Mouse (Mus musculus): ENCODE measurements around the gene Hid1. TPM values are rescaled to one million over a fixed set of nuclear protein-coding genes. Genes with fewer than 3 reads are reported as not detected.
A peak's percentile ranks its signal among the peaks of the same experiment; 100 is the strongest.
"Not testable (repeated sequence)": the region's sequence is repeated elsewhere in the genome, so short reads cannot be mapped to it uniquely, and the experiment has no call there.

Hid1 gene
- polyA plus RNA-seq, 1 experiment: 102 TPM

- TF ChIP-seq CTCF (IDR thresholded peaks at IDR 0.05; ENCODE audit: extremely low read depth, insufficient read depth, low read length) (no peak), POLR2A (IDR thresholded peaks at IDR 0.05; ENCODE audit: extremely low read depth, insufficient read depth, low read length) (no peak)
- H3K27ac ChIP-seq (ENCODE audit: insufficient read depth, low read length): no peak overlapping the region
- no peaks in the 10 kb centered on the region for H3K4me1 ChIP-seq (ENCODE audit: control insufficient read depth, insufficient read depth, low read length)
- H3K4me3 ChIP-seq (ENCODE audit: insufficient read depth, low read length): no peak overlapping the region
These were observed 30.5 kb upstream of the Hid1 start for GRCm38 (mm10) chr11:115398085-115398484.

DNA sequence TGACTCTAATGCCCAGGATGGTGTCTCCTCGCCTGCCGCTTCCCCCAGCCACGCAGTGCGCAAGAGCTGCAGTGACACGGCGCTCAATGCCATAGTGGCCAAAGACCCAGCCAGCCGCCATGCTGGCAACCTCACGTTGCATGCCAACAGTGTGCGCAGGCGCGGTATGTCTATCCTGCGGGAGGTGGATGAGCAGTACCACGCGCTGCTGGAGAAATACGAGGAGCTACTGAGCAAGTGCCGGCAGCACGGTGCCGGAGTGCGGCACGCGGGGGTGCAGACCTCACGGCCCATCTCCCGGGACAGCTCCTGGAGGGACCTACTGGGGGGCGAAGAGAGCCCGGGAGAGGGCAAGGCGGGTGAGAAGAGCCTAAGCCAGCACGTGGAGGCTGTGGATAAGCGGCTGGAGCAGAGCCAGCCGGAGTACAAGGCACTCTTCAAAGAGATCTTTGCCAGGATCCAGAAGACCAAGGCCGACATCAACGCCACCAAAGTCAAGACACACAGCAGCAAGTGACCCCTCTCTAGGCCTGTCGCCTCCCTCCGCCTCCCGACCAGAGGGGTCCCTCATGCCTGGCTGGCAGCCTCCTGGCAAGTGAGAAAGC lies 26.3 kb upstream of the Hid1 start:
- no peak overlapping the region for H3K27ac ChIP-seq (ENCODE audit: insufficient read depth, low read length)
- TF ChIP-seq POLR2A (IDR thresholded peaks at IDR 0.05; ENCODE audit: extremely low read depth, insufficient read depth, low read length) (no peak), CTCF (IDR thresholded peaks at IDR 0.05; ENCODE audit: extremely low read depth, insufficient read depth, low read length) (no peak)
- no peaks in the 10 kb centered on the region for H3K4me1 ChIP-seq (ENCODE audit: control insufficient read depth, insufficient read depth, low read length)
- no peak overlapping the region for H3K4me3 ChIP-seq (ENCODE audit: insufficient read depth, low read length)

GRCm38 (mm10) chr11:115391358-115391757 lies 23.8 kb upstream of the Hid1 start:
- TF ChIP-seq POLR2A (IDR thresholded peaks at IDR 0.05; ENCODE audit: extremely low read depth, insufficient read depth, low read length): no peak
- TF ChIP-seq CTCF (IDR thresholded peaks at IDR 0.05; ENCODE audit: extremely low read depth, insufficient read depth, low read length): no peak
- Histone ChIP-seq H3K27ac (ENCODE audit: insufficient read depth, low read length) (no peak overlapping the region), H3K4me1 (ENCODE audit: control insufficient read depth, insufficient read depth, low read length) (no peaks in the 10 kb centered on the region), H3K4me3 (ENCODE audit: insufficient read depth, low read length) (no peak overlapping the region)

DNA sequence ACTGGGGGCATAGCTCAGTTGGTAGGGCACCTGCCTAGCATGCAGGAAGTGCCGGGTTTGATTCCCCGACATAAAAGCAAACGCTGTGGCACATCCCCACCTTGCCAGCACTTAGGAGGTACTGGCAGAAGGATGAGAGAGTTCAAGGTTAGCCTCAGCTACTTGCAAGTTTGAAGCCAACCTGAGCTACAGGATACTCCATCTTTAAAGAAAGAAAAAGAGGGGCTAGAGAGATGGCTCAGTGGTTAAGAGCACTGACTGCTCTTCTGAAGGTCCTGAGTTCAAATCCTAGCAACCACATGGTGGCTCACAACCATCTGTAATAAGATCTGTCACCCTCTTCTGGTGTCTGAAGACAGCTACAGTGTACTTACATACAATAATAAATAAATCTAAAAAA lies 19.3 kb upstream of the Hid1 start:
- not testable (repeated sequence) for H3K27ac ChIP-seq (ENCODE audit: insufficient read depth, low read length); H3K4me3 ChIP-seq (ENCODE audit: insufficient read depth, low read length); H3K4me1 ChIP-seq (ENCODE audit: control insufficient read depth, insufficient read depth, low read length)

DNA sequence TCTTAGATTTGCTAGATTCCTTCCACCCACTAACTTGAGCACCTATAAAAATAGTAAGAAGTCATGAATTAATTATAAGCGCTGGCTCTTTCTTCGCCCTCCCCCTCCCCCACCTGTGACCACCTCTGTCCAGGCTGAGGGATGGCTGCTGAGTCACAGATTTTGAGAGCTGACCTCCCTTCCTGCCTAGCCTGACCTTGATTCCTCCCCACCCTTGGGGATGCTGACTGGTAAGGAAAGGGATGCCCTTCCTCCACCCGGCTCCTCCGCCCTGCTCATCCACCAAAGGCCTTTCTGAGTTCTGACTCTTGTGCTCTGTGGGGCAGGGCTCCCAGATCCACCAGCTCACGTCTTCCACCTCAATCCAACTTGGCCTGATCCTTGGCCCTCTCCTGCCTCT lies 17.0 kb upstream of the Hid1 start:
- no peak overlapping the region for H3K4me3 ChIP-seq (ENCODE audit: insufficient read depth, low read length)
- H3K4me1 ChIP-seq (ENCODE audit: control insufficient read depth, insufficient read depth, low read length): peaks cover 10% of the 10 kb centered on the region; the same call in 1 of the 2 replicates
- no peak for TF ChIP-seq CTCF (IDR thresholded peaks at IDR 0.05; ENCODE audit: extremely low read depth, insufficient read depth, low read length)
- TF ChIP-seq POLR2A (IDR thresholded peaks at IDR 0.05; ENCODE audit: extremely low read depth, insufficient read depth, low read length): no peak
- H3K27ac ChIP-seq (ENCODE audit: insufficient read depth, low read length): no peak overlapping the region

GRCm38 (mm10) chr11:115383701-115384474 lies 16.3 kb upstream of the Hid1 start:
- Histone ChIP-seq H3K27ac (ENCODE audit: insufficient read depth, low read length) (no peak overlapping the region), H3K4me1 (ENCODE audit: control insufficient read depth, insufficient read depth, low read length) (peaks cover 10% of the 10 kb centered on the region; the same call in 1 of the 2 replicates), H3K4me3 (ENCODE audit: insufficient read depth, low read length) (peak overlapping the region; percentile 81; the same call in 1 of the 2 replicates)
- TF ChIP-seq POLR2A (IDR thresholded peaks at IDR 0.05; ENCODE audit: extremely low read depth, insufficient read depth, low read length) (no peak), CTCF (IDR thresholded peaks at IDR 0.05; ENCODE audit: extremely low read depth, insufficient read depth, low read length) (no peak)

DNA sequence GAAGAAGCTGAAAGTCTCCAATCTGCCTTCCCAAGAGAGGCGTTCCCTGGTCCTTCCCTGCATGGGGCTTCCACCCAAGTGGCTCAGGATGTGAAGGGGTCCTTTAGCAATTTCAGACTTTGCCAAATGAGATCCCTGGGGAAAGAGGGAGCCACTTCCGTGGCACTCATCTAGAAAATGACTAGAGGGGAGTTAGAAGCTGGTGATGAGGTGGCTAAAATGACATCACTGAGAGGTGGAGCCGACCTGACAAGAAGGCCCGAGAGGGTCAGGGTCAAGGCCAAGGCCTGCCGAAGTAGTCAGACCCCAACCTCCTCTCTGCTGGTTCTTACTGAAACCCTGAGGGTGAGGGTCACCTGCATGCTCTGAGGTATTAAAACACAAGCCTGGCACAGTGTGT lies 15.3 kb upstream of the Hid1 start:
- Histone ChIP-seq H3K4me3 (ENCODE audit: insufficient read depth, low read length) (peak overlapping the region; percentile 81), H3K27ac (ENCODE audit: insufficient read depth, low read length) (no peak overlapping the region), H3K4me1 (ENCODE audit: control insufficient read depth, insufficient read depth, low read length) (peaks cover 10% of the 10 kb centered on the region; the same call in 1 of the 2 replicates)
- TF ChIP-seq CTCF (IDR thresholded peaks at IDR 0.05; ENCODE audit: extremely low read depth, insufficient read depth, low read length) (no peak), POLR2A (IDR thresholded peaks at IDR 0.05; ENCODE audit: extremely low read depth, insufficient read depth, low read length) (no peak)

- H3K27ac ChIP-seq (ENCODE audit: insufficient read depth, low read length): peak within 1 kb of the TSS; percentile 77
- H3K4me1 ChIP-seq (ENCODE audit: control insufficient read depth, insufficient read depth, low read length): peaks cover 10% of the 10 kb centered on the region; the same call in 1 of the 2 replicates
- TF ChIP-seq CTCF (IDR thresholded peaks at IDR 0.05; ENCODE audit: extremely low read depth, insufficient read depth, low read length): no peak
- TF ChIP-seq POLR2A (IDR thresholded peaks at IDR 0.05; ENCODE audit: extremely low read depth, insufficient read depth, low read length): peak; percentile 70; the same call in 1 of the 2 replicates
- H3K4me3 ChIP-seq (ENCODE audit: insufficient read depth, low read length): peak within 1 kb of the TSS; percentile 81
These were observed 14.4 kb upstream of the Hid1 start, which contains the start of gene Cdr2l for GRCm38 (mm10) chr11:115381743-115382539. Gene Cdr2l (plus strand): TSS chr11:115381916.

DNA sequence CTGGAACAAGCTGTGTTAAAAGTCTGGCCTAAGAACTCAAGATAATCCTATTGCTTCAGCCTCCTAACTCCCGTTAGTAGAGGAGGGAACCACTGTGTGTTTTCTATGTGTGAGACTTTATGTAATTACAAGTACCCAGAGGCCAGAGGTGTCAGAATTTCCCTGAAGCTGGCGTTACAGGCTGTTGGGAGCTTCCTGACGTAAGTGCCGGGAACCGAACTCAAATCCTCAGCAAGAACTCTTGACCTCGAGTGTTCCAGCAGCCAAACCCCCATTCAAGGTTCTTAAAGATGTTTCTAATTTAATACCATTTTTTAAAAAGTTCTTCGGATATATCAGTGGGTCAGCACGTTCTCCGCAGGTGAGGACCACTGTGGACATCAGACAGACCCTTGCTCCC lies 13.7 kb upstream of the Hid1 start:
- TF ChIP-seq CTCF (IDR thresholded peaks at IDR 0.05; ENCODE audit: extremely low read depth, insufficient read depth, low read length): no peak
- TF ChIP-seq POLR2A (IDR thresholded peaks at IDR 0.05; ENCODE audit: extremely low read depth, insufficient read depth, low read length): no peak
- peaks cover 10% of the 10 kb centered on the region; the same call in 1 of the 2 replicates for H3K4me1 ChIP-seq (ENCODE audit: control insufficient read depth, insufficient read depth, low read length)
- peak overlapping the region; percentile 81 for H3K4me3 ChIP-seq (ENCODE audit: insufficient read depth, low read length)
- H3K27ac ChIP-seq (ENCODE audit: insufficient read depth, low read length): no peak overlapping the region

Data from cortical plate, adult 2 months (tissue).